Mouse (Mus musculus) forebrain, embryonic 12.5 days (tissue): ENCODE results near the gene Stk10. TPM values are rescaled to one million over a fixed set of nuclear protein-coding genes. Genes with fewer than 3 reads are reported as not detected.
A peak's percentile ranks its signal among the peaks of the same experiment; 100 is the strongest.

Source experiments
- ATAC-seq: fragments of 200-750 bp; cut with Nextera tagmentation; 2 replicates; pipeline ENCODE4 v1.8.0; 2017; ENCODE audit warnings: moderate TSS enrichment; ENCODE audit not compliant: low FRiP score
- H3K27ac ChIP-seq: fragments of 300-500 bp; sonication (generic); 2 replicates; pipeline ENCODE4 v1.5.1; 2016; ENCODE audit warnings: mild to moderate bottlenecking
- H3K27me3 ChIP-seq: fragments of 300-500 bp; sonication (generic); 2 replicates; pipeline ENCODE4 v1.6.1; 2016; ENCODE audit warnings: mild to moderate bottlenecking
- H3K36me3 ChIP-seq: fragments of 300-500 bp; sonication (generic); replicated peaks from 2 replicates; pipeline ENCODE4 v1.6.1; 2016; ENCODE audit warnings: mild to moderate bottlenecking
- H3K4me1 ChIP-seq: fragments of 300-500 bp; sonication (generic); 2 replicates; pipeline ENCODE4 v1.6.1; 2016
- H3K4me2 ChIP-seq: fragments of 300-500 bp; sonication (generic); 2 replicates; pipeline ENCODE4 v1.6.1; 2016; ENCODE audit warnings: mild to moderate bottlenecking, moderate library complexity
- H3K4me3 ChIP-seq: fragments of 300-500 bp; sonication (generic); replicated peaks from 2 replicates; pipeline ENCODE4 v1.5.1; 2016; ENCODE audit warnings: mild to moderate bottlenecking
- H3K9ac ChIP-seq: fragments of 300-500 bp; sonication (generic); 2 replicates; pipeline ENCODE4 v1.6.1; 2016; ENCODE audit warnings: mild to moderate bottlenecking
- H3K9me3 ChIP-seq: fragments of 300-500 bp; sonication (generic); 2 replicates; pipeline ENCODE4 v1.6.1; 2016
- WGBS: fragments of 180-500 bp; shearing (Covaris S2); methylation state at CpG from one replicate; pipeline ENCODE4 v1.1.7; 2016; 5-methylcytosine and 5-hydroxymethylcytosine counted together
- polyA plus RNA-seq: library from polyadenylated mRNA; unstranded; fragments of >200 nt; fragmentation: Nextera tagmentation; extraction: Ambion mirVana; gene quantifications from 2 replicates; pipeline ENCODE4 v1.2.1, GENCODE M21; 2016

The Stk10 gene
- polyA plus RNA-seq, 1 experiment from 2014 or later: 2.3 TPM

DNA sequence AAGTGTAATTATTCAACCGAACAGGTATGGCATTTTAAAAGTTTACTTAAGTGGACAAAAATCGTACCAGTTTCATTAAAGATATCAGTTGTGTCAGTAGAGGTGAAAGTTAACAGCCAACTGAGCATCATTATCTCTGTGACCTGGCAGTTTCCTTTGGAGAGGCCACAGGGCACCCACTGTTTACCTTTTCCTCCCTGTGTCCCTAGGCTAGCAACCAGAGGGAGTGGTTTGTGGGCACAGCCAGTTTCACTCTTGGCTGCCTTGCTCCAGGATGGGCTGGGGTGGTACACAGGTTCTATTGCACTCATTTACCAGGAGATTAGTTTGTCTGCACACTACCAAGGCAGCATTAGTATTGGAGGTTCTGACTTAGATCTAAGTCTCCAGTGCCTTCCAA, 101.0 kb downstream of the Stk10 start:
- Histone ChIP-seq H3K4me2 (no peak overlapping the region), H3K27me3 (no peaks in the 10 kb centered on the region), H3K4me1 (peaks cover 4% of the 10 kb centered on the region), H3K9ac (no peak overlapping the region), H3K9me3 (no peaks in the 10 kb centered on the region), H3K36me3 (no peaks in the 10 kb centered on the region), H3K27ac (no peak overlapping the region), H3K4me3 (no peak overlapping the region)
- ATAC-seq: no peak
- WGBS: 91% methylated on average over 2 of the region's 2 CpGs

- Histone ChIP-seq H3K4me3 (no peak overlapping the region), H3K27ac (no peak overlapping the region), H3K27me3 (no peaks in the 10 kb centered on the region), H3K4me2 (no peak overlapping the region), H3K36me3 (no peaks in the 10 kb centered on the region), H3K9me3 (no peaks in the 10 kb centered on the region), H3K9ac (no peak overlapping the region), H3K4me1 (peaks cover 4% of the 10 kb centered on the region)
- 55% methylated on average over 2 of the region's 2 CpGs for WGBS
- ATAC-seq: no peak
Observed at GRCm38 (mm10) chr11:32634842-32635241, 101.7 kb downstream of the Stk10 start.

DNA sequence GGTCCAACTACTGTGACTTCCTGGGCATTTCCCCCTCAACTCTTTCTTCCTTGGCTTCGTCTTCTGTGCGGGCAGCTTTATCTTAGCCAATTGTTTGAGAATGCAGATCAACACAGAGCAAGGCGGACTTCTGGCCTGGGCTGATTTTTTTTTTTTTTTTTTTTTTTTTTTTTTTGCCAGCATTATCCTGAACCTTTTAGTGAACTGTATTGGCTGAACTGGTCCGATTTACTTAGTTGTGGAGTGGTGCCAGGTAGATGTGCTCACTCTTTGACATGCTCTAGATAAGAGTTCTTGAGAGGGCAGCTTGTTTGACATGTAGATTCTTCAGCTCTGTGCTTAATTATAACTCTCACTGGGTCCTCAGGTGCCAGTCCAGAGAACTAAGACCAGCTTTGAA, 103.2 kb downstream of the Stk10 start:
- Histone ChIP-seq H3K36me3 (no peaks in the 10 kb centered on the region), H3K27ac (no peak overlapping the region), H3K4me3 (no peak overlapping the region), H3K9ac (no peak overlapping the region), H3K27me3 (no peaks in the 10 kb centered on the region), H3K4me2 (no peak overlapping the region), H3K4me1 (peaks cover 9% of the 10 kb centered on the region), H3K9me3 (no peaks in the 10 kb centered on the region)
- WGBS: 74% methylated on average over 4 of the region's 4 CpGs
- no peak for ATAC-seq

DNA sequence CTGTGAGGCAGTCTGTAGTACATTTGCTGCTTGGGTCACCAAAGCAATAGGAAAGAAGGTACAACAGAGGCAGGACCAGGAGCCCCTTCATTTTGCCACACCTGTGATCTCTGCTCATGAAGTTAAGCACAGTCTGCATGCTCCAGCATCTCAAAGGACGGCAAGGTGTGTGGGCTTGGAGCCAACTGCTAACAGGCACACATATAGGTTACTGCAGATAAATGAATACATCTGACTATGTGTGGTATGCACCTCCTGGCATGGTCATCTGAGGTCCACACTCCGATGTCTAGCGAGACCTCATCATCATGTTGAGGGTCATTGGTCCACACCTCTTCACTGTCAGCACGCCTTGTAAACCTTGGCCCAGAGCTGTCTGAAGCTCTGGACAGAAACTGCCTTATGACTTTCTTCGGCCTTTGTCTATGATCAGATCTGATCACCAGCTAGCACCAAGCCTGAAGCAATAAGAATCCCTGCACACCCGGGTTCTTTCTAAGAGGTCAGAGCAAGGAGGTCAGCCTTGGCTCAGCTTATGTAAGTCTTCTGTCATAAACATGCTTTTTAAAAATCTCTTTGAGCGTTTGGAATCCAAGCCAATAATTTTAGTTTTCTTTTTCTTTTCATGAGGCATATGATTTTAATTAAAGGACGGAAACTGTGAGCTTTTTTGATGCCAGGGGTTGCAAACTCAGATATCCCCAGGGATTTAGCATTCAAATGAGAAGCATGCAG, 105.6 kb downstream of the Stk10 start:
- Histone ChIP-seq H3K27ac (no peak overlapping the region), H3K36me3 (no peaks in the 10 kb centered on the region), H3K27me3 (no peaks in the 10 kb centered on the region), H3K9me3 (no peaks in the 10 kb centered on the region), H3K4me2 (no peak overlapping the region), H3K4me3 (no peak overlapping the region), H3K9ac (no peak overlapping the region), H3K4me1 (peaks cover 17% of the 10 kb centered on the region)
- no peak for ATAC-seq
- WGBS: 87% methylated on average over 8 of the region's 8 CpGs

- H3K4me3 ChIP-seq: no peak overlapping the region
- no peak for ATAC-seq
- peaks cover 23% of the 10 kb centered on the region for H3K4me1 ChIP-seq
- no peaks in the 10 kb centered on the region for H3K36me3 ChIP-seq
- H3K27ac ChIP-seq: no peak overlapping the region
- no peak overlapping the region for H3K9ac ChIP-seq
- H3K4me2 ChIP-seq: no peak overlapping the region
- 87% methylated on average over 4 of the region's 4 CpGs for WGBS
- H3K9me3 ChIP-seq: no peaks in the 10 kb centered on the region
- H3K27me3 ChIP-seq: no peaks in the 10 kb centered on the region
Observed at GRCm38 (mm10) chr11:32640617-32641016, 107.5 kb downstream of the Stk10 start.

GRCm38 (mm10) chr11:32642249-32642876, 109.3 kb downstream of the Stk10 start, which contains the start of gene Fbxw11:
TSS of gene Fbxw11 (plus strand) at chr11:32642724.
- Histone ChIP-seq H3K27me3 (no peaks in the 10 kb centered on the region), H3K4me1 (peaks cover 23% of the 10 kb centered on the region), H3K4me3 (peak within 1 kb of the TSS; percentile 99), H3K9ac (peak within 1 kb of the TSS; percentile 97), H3K36me3 (no peaks in the 10 kb centered on the region), H3K4me2 (peak within 1 kb of the TSS; percentile 93), H3K9me3 (no peaks in the 10 kb centered on the region), H3K27ac (peak within 1 kb of the TSS; percentile 98)
- under 1% methylated on average over 52 of the region's 64 CpGs for WGBS
- peak; percentile 94 for ATAC-seq

- peaks cover 25% of the 10 kb centered on the region for H3K4me1 ChIP-seq
- under 1% methylated on average over 45 of the region's 54 CpGs for WGBS
- H3K4me2 ChIP-seq: peak overlapping the region; percentile 93
- ATAC-seq: peak; percentile 72
- H3K4me3 ChIP-seq: peak overlapping the region; percentile 99
- H3K27me3 ChIP-seq: no peaks in the 10 kb centered on the region
- H3K9ac ChIP-seq: peak overlapping the region; percentile 97
- H3K9me3 ChIP-seq: no peaks in the 10 kb centered on the region
- no peaks in the 10 kb centered on the region for H3K36me3 ChIP-seq
- peak overlapping the region; percentile 98 for H3K27ac ChIP-seq
Observed at GRCm38 (mm10) chr11:32642899-32643886, 110.1 kb downstream of the Stk10 start.

GRCm38 (mm10) chr11:32644010-32644409, 110.9 kb downstream of the Stk10 start:
- Histone ChIP-seq H3K4me2 (peak overlapping the region; percentile 93), H3K27ac (0 out of 2 replicates have a peak overlapping the region, but pooled peaks have one; percentile 98), H3K4me1 (peaks cover 21% of the 10 kb centered on the region), H3K9me3 (no peaks in the 10 kb centered on the region), H3K4me3 (peak overlapping the region; percentile 99), H3K27me3 (no peaks in the 10 kb centered on the region), H3K9ac (peak overlapping the region; percentile 97), H3K36me3 (no peaks in the 10 kb centered on the region)
- no peak for ATAC-seq
- WGBS: 56% methylated on average over 3 of the region's 3 CpGs

DNA sequence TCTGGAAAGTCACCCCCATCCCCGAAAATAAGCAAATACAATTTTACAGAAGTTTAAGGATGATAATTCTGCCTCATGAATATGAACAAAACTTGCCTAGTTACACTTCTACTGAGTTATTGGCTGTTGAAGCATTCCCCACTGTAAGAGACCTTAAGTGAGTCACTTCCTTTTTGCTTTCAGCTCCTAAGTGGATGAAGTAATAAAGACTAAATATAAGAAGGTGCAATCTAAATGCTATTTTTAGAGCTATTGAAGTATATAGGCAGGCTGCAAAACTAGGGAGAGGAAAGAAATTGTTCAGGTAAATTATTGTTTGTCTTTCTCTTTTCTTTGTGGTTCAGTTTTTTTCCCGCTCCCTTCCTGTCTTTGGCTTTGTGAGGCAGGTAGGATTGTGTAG, 114.2 kb downstream of the Stk10 start:
- H3K4me3 ChIP-seq: no peak overlapping the region
- no peak overlapping the region for H3K9ac ChIP-seq
- H3K36me3 ChIP-seq: no peaks in the 10 kb centered on the region
- peaks cover 10% of the 10 kb centered on the region for H3K4me1 ChIP-seq
- H3K27me3 ChIP-seq: no peaks in the 10 kb centered on the region
- H3K4me2 ChIP-seq: no peak overlapping the region
- ATAC-seq: no peak
- H3K27ac ChIP-seq: no peak overlapping the region
- H3K9me3 ChIP-seq: no peaks in the 10 kb centered on the region
- WGBS: 80% methylated on average over 2 of the region's 2 CpGs

- no peak overlapping the region for H3K27ac ChIP-seq
- no peak overlapping the region for H3K9ac ChIP-seq
- 0 out of 2 replicates have a peak, but pooled peaks cover 2% of the 10 kb centered on the region for H3K4me1 ChIP-seq
- H3K4me2 ChIP-seq: no peak overlapping the region
- ATAC-seq: no peak
- no peak overlapping the region for H3K4me3 ChIP-seq
- 0 out of 2 replicates have a peak, but pooled peaks cover 3% of the 10 kb centered on the region for H3K36me3 ChIP-seq
- no peaks in the 10 kb centered on the region for H3K9me3 ChIP-seq
- no peaks in the 10 kb centered on the region for H3K27me3 ChIP-seq
Observed at GRCm38 (mm10) chr11:32650236-32650749, 117.2 kb downstream of the Stk10 start.

DNA sequence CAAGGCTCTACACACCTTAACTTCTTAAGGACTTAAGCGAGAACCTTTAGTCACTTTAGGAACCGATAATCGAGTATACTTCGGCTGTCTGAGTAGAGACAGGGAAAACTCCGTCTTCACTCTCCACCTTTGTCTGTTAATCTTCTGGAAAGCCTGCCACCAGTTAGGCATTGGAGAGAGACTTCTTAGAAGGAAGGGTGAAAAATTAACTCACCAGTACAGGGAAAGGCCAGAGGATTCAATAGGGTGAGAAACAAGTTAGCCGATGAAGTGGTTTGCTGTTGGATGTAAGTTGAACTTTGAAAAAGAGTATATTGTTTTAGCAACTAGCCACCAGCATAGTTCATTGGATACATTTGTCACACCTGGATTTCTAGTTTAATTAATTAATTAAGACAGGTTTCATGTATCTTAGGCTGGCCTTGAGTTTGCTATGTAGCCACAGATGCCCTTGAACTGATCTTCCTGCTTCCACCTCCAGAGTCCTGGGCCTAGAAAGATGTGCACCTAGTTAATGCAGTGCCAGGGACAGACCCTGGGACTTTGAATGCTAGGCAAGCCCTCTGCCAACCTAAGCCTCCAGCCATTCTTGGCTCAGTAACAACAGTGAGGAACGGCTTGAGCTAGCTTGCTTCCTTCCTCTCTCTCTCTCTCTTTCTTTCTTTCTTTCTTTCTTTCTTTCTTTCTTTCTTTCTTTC, 117.9 kb downstream of the Stk10 start:
- no peak for ATAC-seq
- Histone ChIP-seq H3K9me3 (no peaks in the 10 kb centered on the region), H3K4me3 (no peak overlapping the region), H3K27me3 (no peaks in the 10 kb centered on the region), H3K9ac (no peak overlapping the region), H3K4me1 (peaks cover 6% of the 10 kb centered on the region; the same call in 1 of the 2 replicates), H3K36me3 (0 out of 2 replicates have a peak, but pooled peaks cover 3% of the 10 kb centered on the region), H3K27ac (no peak overlapping the region), H3K4me2 (no peak overlapping the region)
- WGBS: 91% methylated on average over 7 of the region's 7 CpGs
